Mouse (Mus musculus) embryonic facial prominence, embryonic 14.5 days (tissue): ENCODE results near the gene Calml4. TPM values are rescaled to one million over a fixed set of nuclear protein-coding genes. Genes with fewer than 3 reads are reported as not detected.

Experiments
- ATAC-seq: fragments of 200-750 bp; cut with Nextera tagmentation; 2 replicates; pipeline ENCODE4 v1.8.0; 2017; ENCODE audit warnings: low read depth, moderate number of reproducible peaks, moderate TSS enrichment
- DNase-seq: peaks from one replicate; pipeline ENCODE4 v3.0.0-alpha.2; 2015; ENCODE audit warnings: low spot score
- H3K27ac ChIP-seq: fragments of 300-500 bp; sonication (generic); replicated peaks from 2 replicates; pipeline ENCODE4 v1.5.1; 2014; ENCODE audit warnings: low read depth, mild to moderate bottlenecking, low read length, moderate library complexity
- H3K27me3 ChIP-seq: fragments of 300-500 bp; sonication (generic); replicated peaks from 2 replicates; pipeline ENCODE4 v1.6.1; 2014; ENCODE audit warnings: low read length; ENCODE audit not compliant: control insufficient read depth, insufficient read depth
- H3K36me3 ChIP-seq: fragments of 300-500 bp; sonication (generic); 2 replicates; pipeline ENCODE4 v1.6.1; 2014; ENCODE audit warnings: low read length, mixed read lengths; ENCODE audit not compliant: control insufficient read depth, insufficient read depth
- H3K4me1 ChIP-seq: fragments of 300-500 bp; sonication (generic); 2 replicates; pipeline ENCODE4 v1.6.1; 2014; ENCODE audit warnings: antibody characterized with exemption, low read length; ENCODE audit not compliant: control insufficient read depth, insufficient read depth
- H3K4me2 ChIP-seq: fragments of 300-500 bp; sonication (generic); 2 replicates; pipeline ENCODE4 v1.6.1; 2014; ENCODE audit warnings: low read depth, mild to moderate bottlenecking, low read length, moderate library complexity, mixed read lengths
- H3K4me3 ChIP-seq: fragments of 300-500 bp; sonication (generic); 2 replicates; pipeline ENCODE4 v1.5.1; 2014; ENCODE audit warnings: low read depth, mild to moderate bottlenecking, low read length
- H3K9ac ChIP-seq: fragments of 300-500 bp; sonication (generic); 2 replicates; pipeline ENCODE4 v1.6.1; 2014; ENCODE audit warnings: low read depth, mild to moderate bottlenecking, low read length, moderate library complexity, mixed read lengths
- H3K9me3 ChIP-seq: fragments of 300-500 bp; sonication (generic); 2 replicates; pipeline ENCODE4 v1.6.1; 2016; ENCODE audit warnings: low read length; ENCODE audit not compliant: control insufficient read depth
- WGBS: fragments of 180-500 bp; shearing (Covaris S2); extraction: QIAGEN DNeasy Blood & Tissue Kit; methylation state at CpG from one replicate; pipeline ENCODE4 v1.1.7; 2014; 5-methylcytosine and 5-hydroxymethylcytosine counted together
- polyA plus RNA-seq: library from polyadenylated mRNA; unstranded; fragments of >200 nt; fragmentation: Nextera tagmentation; extraction: Ambion mirVana; gene quantifications from 2 replicates; pipeline ENCODE4 v1.2.1, GENCODE M21; 2014

The Calml4 gene
- polyA plus RNA-seq, 1 experiment from 2014 or later, result 16.5 TPM

DNA sequence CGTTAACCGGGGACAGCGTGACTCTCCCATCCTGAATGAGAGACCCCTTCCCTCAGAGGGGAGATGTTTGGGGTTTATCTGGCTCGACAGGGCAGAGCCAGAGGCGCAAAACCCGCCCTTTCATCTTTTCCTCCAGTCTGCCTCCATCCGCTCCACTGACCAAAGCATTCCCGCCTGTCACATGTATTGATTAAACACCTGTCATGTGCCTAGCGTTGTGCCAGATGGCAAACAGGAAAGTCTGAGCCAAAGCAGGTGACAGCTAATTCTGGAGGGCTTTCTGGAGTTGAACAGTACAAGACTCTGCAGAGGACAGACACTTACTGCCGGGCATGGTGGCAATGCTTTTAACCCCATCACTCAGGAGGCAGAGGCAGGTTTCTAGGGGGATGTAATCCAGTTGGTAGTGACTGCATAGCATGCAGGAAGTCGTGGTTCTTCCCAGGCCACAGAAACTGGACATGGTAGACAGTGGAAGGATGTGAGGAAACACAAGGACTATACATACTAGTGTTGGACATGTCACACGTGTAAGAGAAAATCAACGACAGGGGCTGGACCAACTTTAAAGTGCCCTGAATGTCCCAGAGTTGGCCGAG is 18.6 kb upstream of the Calml4 start:
- H3K36me3 ChIP-seq, result no peaks in the 10 kb centered on the region
- peak overlapping the region; percentile 84 for H3K27ac ChIP-seq
- DNase-seq, result peak; percentile 41
- H3K27me3 ChIP-seq, result no peaks in the 10 kb centered on the region
- peak; percentile 1; the same call in 1 of the 2 replicates for ATAC-seq
- peak overlapping the region; percentile 89 for H3K9ac ChIP-seq
- H3K4me1 ChIP-seq, result peaks cover 11% of the 10 kb centered on the region
- H3K4me3 ChIP-seq, result peak overlapping the region; percentile 69
- H3K9me3 ChIP-seq, result no peaks in the 10 kb centered on the region
- 10% methylated on average over 14 of the region's 14 CpGs for WGBS
- peak overlapping the region; percentile 85 for H3K4me2 ChIP-seq

DNA sequence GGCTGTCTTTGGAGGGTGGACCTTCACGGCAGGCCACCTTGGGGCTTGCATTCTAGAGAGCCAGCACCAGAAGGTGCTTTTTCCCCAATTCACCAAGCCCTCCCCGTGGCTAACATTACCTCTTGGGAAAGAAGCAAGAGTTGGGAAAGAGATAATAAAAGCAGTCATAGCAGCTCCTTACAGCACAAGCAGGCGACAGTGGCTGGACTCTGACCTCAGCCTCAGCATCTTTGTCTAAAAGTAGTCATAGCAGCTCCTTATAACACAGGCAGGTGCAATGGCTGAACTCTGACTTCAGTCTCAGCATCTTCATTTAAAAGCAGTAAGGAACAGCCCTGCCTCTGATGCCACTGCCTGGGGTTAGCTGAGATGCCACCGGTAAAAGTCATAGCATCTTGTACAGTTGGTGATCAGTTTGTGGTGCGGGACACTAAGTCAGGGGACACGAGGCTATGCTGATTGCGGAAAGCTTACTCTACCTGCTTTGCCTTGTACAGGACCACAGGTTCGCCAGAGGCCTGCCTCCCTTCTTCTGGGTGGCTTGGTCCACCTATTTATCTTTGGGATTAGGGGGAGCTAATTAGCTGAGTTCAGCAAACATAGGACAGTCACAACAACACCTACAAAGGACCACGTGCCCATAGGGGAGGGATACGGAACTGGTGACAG is 14.4 kb upstream of the Calml4 start:
- H3K36me3 ChIP-seq, result peaks cover 13% of the 10 kb centered on the region; the same call in 1 of the 2 replicates
- H3K27ac ChIP-seq, result no peak overlapping the region
- H3K4me3 ChIP-seq, result no peak overlapping the region
- H3K9me3 ChIP-seq, result no peaks in the 10 kb centered on the region
- peaks cover 11% of the 10 kb centered on the region for H3K4me1 ChIP-seq
- DNase-seq, result no peak
- H3K27me3 ChIP-seq, result no peaks in the 10 kb centered on the region
- ATAC-seq, result no peak
- no peak overlapping the region for H3K4me2 ChIP-seq
- H3K9ac ChIP-seq, result no peak overlapping the region
- WGBS, result 75% methylated on average over 10 of the region's 10 CpGs

DNA sequence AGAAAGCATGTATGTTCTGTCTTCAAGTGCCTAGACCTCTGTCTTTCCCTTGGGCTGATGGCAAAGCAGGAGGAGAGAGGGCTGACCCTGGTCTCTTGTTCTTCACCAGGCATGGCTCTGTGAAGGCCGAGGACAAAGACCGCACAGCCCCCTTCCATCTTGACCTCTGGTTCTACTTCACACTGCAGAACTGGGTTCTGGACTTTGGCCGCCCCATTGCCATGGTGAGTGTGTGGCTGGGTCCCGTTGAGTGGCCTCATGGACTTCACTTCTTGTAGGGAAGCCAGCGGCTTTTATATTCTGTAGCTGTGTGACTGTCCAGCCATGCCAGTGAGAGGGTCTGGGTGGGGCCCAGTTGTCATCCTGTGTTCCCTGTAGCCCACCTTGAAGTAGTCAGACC is 13.4 kb upstream of the Calml4 start:
- 93% methylated on average over 5 of the region's 5 CpGs for WGBS
- H3K27me3 ChIP-seq, result no peaks in the 10 kb centered on the region
- ATAC-seq (no peak), DNase-seq (no peak)
- no peak overlapping the region for H3K27ac ChIP-seq
- H3K4me2 ChIP-seq, result no peak overlapping the region
- no peak overlapping the region for H3K9ac ChIP-seq
- H3K36me3 ChIP-seq, result peaks cover 16% of the 10 kb centered on the region; the same call in 1 of the 2 replicates
- H3K9me3 ChIP-seq, result no peaks in the 10 kb centered on the region
- peaks cover 7% of the 10 kb centered on the region for H3K4me1 ChIP-seq
- H3K4me3 ChIP-seq, result no peak overlapping the region

DNA sequence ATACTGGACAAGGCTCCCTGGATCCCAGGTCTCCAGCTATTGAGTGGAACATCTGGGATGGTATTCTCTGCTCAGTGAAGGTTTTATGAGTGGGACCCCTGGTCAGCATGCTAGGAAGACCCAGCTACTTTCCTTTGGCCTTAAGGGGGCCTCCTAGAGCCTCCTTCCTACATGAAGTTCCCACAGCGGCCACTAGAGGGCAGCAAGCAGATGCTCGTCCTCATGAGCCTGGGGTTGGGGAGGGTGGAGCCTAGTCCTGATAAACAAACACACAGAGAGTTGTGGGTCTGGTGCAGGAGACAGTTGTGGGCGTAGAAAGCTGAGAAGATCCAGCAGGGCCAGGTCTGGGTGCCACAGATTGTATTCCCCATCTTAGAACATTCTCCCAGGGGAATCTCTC is 10.2 kb upstream of the Calml4 start:
- peaks cover 3% of the 10 kb centered on the region; the same call in 1 of the 2 replicates for H3K4me1 ChIP-seq
- no peak overlapping the region for H3K4me2 ChIP-seq
- H3K4me3 ChIP-seq, result no peak overlapping the region
- DNase-seq (peak; percentile 84), ATAC-seq (peak; percentile 60)
- 4% methylated on average over 3 of the region's 3 CpGs for WGBS
- peaks cover 31% of the 10 kb centered on the region for H3K36me3 ChIP-seq
- no peak overlapping the region for H3K27ac ChIP-seq
- peak overlapping the region; percentile 35; the same call in 1 of the 2 replicates for H3K9ac ChIP-seq
- H3K9me3 ChIP-seq, result no peaks in the 10 kb centered on the region
- H3K27me3 ChIP-seq, result no peaks in the 10 kb centered on the region

DNA sequence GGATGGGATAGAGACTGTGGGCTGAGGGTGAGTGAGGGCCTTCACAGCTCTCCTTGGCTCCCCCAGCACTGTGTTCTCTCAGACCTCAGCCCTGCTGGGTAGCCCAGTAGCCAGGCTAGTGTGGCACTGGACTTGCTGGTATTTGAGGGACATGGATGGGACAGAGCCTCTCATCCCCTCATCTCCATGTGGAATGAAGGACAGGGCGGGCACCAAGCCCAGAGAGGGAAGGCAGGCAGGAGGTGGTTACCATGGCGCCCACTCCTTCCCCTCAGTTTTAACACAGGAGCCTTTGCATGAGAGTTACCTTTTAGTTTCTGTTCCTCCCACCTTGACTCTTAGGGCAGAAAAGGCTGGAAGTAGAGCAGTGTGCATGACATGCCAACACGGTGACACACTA is 9.2 kb upstream of the Calml4 start:
- Histone ChIP-seq H3K27ac (no peak overlapping the region), H3K9me3 (no peaks in the 10 kb centered on the region), H3K9ac (no peak overlapping the region), H3K4me2 (no peak overlapping the region), H3K4me3 (no peak overlapping the region), H3K36me3 (peaks cover 31% of the 10 kb centered on the region), H3K27me3 (no peaks in the 10 kb centered on the region), H3K4me1 (peaks cover 3% of the 10 kb centered on the region; the same call in 1 of the 2 replicates)
- no peak for DNase-seq
- WGBS, result 91% methylated on average over 3 of the region's 3 CpGs
- ATAC-seq, result no peak

DNA sequence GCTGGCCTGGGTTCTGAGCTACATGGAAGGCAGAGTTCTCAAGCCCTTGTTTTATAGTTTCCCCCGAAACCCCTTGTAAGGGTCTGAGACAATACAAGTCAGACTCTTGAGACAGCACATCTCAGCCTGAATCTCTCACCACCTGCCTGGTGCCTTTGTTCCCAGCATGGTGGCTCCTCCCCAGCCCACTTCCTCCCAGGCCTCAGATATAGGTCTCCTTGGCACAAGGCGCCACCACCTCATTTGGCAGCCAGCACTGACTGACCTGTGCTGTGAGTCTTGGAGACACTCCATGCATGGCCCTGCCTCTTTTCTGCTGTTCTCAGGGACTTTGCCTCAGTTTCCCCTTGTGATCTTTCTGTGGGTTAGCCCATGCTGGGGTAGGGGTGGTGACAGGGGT is 6.3 kb upstream of the Calml4 start:
- 89% methylated on average over 2 of the region's 2 CpGs for WGBS
- DNase-seq, result no peak
- no peak for ATAC-seq
- Histone ChIP-seq H3K36me3 (peaks cover 23% of the 10 kb centered on the region), H3K9ac (no peak overlapping the region), H3K27me3 (no peaks in the 10 kb centered on the region), H3K4me2 (no peak overlapping the region), H3K9me3 (no peaks in the 10 kb centered on the region), H3K27ac (no peak overlapping the region), H3K4me3 (no peak overlapping the region), H3K4me1 (peaks cover 7% of the 10 kb centered on the region; the same call in 1 of the 2 replicates)

DNA sequence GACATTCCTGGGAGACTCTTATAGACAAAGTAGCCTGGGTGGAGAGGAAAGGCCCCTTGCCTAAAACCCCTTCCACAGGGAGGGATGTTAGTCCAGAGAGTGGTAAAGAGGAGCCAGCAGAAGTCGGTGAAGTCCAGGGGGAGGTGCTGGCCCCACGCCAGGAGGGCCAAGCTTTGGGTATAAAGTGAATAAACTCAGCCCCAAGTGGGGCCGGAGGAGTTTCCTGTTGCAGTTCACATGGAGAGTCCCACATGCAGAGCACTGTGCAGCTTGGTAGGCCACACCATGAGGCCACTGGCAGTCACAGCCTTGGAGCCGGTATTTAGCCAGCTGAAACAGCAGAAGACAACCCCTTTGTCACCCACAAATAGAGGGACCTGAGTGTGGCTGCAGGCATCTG is 3.4 kb upstream of the Calml4 start:
- no peak for ATAC-seq
- Histone ChIP-seq H3K27me3 (no peaks in the 10 kb centered on the region), H3K27ac (no peak overlapping the region), H3K36me3 (peaks cover 15% of the 10 kb centered on the region), H3K4me2 (no peak overlapping the region), H3K4me3 (no peak overlapping the region), H3K9ac (no peak overlapping the region), H3K9me3 (no peaks in the 10 kb centered on the region), H3K4me1 (peaks cover 24% of the 10 kb centered on the region)
- 41% methylated on average over 4 of the region's 4 CpGs for WGBS
- no peak for DNase-seq

DNA sequence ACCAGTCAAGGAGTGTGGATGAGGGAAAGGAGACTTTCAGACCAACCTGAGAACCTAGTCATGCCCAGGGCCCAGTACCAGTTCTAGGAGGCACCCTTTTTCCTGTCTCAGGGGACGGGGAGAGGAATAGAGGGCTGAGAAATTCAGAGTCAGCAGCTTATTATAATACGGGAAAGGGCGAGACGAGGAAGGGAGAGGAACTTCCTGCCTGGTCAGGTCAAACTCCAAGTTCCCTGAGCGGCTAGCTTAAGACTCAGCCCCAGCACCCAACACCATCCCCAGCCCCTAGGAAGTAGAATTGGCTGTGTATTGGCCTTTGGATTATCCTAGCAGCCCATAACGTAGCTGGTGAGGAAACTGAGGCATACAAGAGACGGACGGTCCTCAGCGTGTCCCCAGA is 664 bp upstream of the Calml4 start:
- ATAC-seq, result no peak
- DNase-seq, result no peak

More for the DNA sequence above, 664 bp upstream of the Calml4 start:
- H3K27ac ChIP-seq, result peak overlapping the region; percentile 61
- 61% methylated on average over 8 of the region's 9 CpGs for WGBS
- no peak overlapping the region for H3K4me3 ChIP-seq
- peaks cover 24% of the 10 kb centered on the region for H3K4me1 ChIP-seq
- no peak overlapping the region; the same call in 1 of the 2 replicates for H3K9ac ChIP-seq
- no peaks in the 10 kb centered on the region for H3K36me3 ChIP-seq
- no peak overlapping the region; the same call in 1 of the 2 replicates for H3K4me2 ChIP-seq
- no peaks in the 10 kb centered on the region for H3K9me3 ChIP-seq
- no peaks in the 10 kb centered on the region for H3K27me3 ChIP-seq
